Mouse (Mus musculus) thymus, adult 2 months (tissue): Measurements from ENCODE around the gene Mag.

Experiments
- CTCF ChIP-seq: fragments of 200-500 bp; IDR thresholded peaks from 2 replicates; pipeline ENCODE4 v1.5.1; 2012; ENCODE audit warnings: mild to moderate bottlenecking, control low read depth, low read length, moderate library complexity, borderline replicate concordance; ENCODE audit not compliant: control insufficient read depth, poor library complexity, insufficient read depth; ENCODE audit errors: extremely low read depth
- POLR2A ChIP-seq: fragments of 200-500 bp; IDR thresholded peaks from 2 replicates; pipeline ENCODE4 v1.6.1; 2012; ENCODE audit warnings: mild to moderate bottlenecking, low read length, control low read depth, moderate library complexity; ENCODE audit not compliant: control insufficient read depth, poor library complexity, insufficient read depth; ENCODE audit errors: extremely low read depth

DNA sequence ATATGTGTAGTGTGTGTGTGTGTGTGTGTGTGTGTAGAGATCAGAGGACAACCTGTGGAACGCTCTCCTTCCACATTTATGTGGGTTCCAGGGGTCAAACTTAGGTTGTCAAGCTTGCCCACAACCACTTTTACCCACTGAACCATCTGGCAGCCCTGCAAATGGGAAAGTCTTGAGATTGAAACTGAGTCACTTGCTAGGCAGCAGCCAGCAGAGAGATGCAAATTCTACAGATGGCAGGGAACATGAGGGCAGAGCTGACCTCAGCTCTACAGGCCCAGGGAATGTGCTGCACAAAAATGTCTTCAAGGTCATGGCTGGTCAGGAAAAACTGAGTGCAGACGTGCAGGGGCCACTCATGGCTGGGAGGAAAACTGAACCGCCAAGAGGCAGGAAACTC, 33.3 kb downstream of the Mag start:
- TF ChIP-seq POLR2A, result no peak
- no peak for TF ChIP-seq CTCF
